Mouse (Mus musculus) layer of hippocampus, adult 8-10 months (tissue): ENCODE measurements at regions not wholly inside any gene's neighbourhood (a gene's known extent, or its start where the extent isn't known, plus 50 kb on each side); places are given as distances from the start of the nearest gene placed in this dataset.

Experiments
- DNase-seq, 2 experiments: peaks; one replicate each; pipeline ENCODE4 v3.0.0; 2022; ENCODE audit warnings: low spot score in 2 of 2

- DNase-seq = no peak
These were observed 59.9 kb upstream of the Ppp2r5c start for GRCm38 (mm10) chr12:110387056-110387455.

- no peak for DNase-seq
These were observed 59.4 kb upstream of the Ppp2r5c start for GRCm38 (mm10) chr12:110387567-110387966.

GRCm38 (mm10) chr12:110389439-110389838 lies 57.5 kb upstream of the Ppp2r5c start:
- no peak for DNase-seq

GRCm38 (mm10) chr12:110391464-110391863 lies 55.5 kb upstream of the Ppp2r5c start:
- no peak for DNase-seq

- DNase-seq = no peak
These were observed 53.4 kb upstream of the Ppp2r5c start for GRCm38 (mm10) chr12:110393555-110393954.
